Mouse (Mus musculus): ENCODE measurements at regions not wholly inside any gene's neighbourhood (a gene's known extent, or its start where the extent isn't known, plus 50 kb on each side); places are given as distances from the start of the nearest gene placed in this dataset.

GRCm38 (mm10) chr11:19335384-19335783 is 316.6 kb upstream of the Meis1 start:
- H3K27me3 ChIP-seq (replicated peaks; ENCODE audit: control insufficient read depth, insufficient read depth, low read length) = no peaks in the 10 kb centered on the region
- 87% methylated on average over 3 of the region's 3 CpGs for WGBS
- no peak for ATAC-seq
- H3K4me2 ChIP-seq (replicated peaks; ENCODE audit: low read depth) = no peak overlapping the region
- H3K36me3 ChIP-seq (ENCODE audit: control insufficient read depth, insufficient read depth) = no peaks in the 10 kb centered on the region
- no peak overlapping the region for H3K9ac ChIP-seq (ENCODE audit: low read depth, low read length)
- no peaks in the 10 kb centered on the region for H3K9me3 ChIP-seq (ENCODE audit: control insufficient read depth)
- no peak for TF ChIP-seq CTCF (IDR thresholded peaks at IDR 0.05; ENCODE audit: low read depth)
- no peaks in the 10 kb centered on the region for H3K4me1 ChIP-seq (replicated peaks; ENCODE audit: control insufficient read depth, insufficient read depth, low read length)
- no peak overlapping the region for H3K4me3 ChIP-seq (ENCODE audit: low read depth, low read length)
- H3K27ac ChIP-seq (ENCODE audit: low read depth, low read length) = no peak overlapping the region

- no peak for ATAC-seq
- H3K27me3 ChIP-seq (replicated peaks; ENCODE audit: control insufficient read depth, insufficient read depth, low read length) = no peaks in the 10 kb centered on the region
- no peak overlapping the region for H3K4me3 ChIP-seq (ENCODE audit: low read depth, low read length)
- no peak for TF ChIP-seq CTCF (IDR thresholded peaks at IDR 0.05; ENCODE audit: low read depth)
- no peaks in the 10 kb centered on the region for H3K9me3 ChIP-seq (ENCODE audit: control insufficient read depth)
- H3K9ac ChIP-seq (ENCODE audit: low read depth, low read length) = no peak overlapping the region
- no peaks in the 10 kb centered on the region for H3K4me1 ChIP-seq (replicated peaks; ENCODE audit: control insufficient read depth, insufficient read depth, low read length)
- H3K36me3 ChIP-seq (ENCODE audit: control insufficient read depth, insufficient read depth) = no peaks in the 10 kb centered on the region
- WGBS = 98% methylated on average over 7 of the region's 7 CpGs
- no peak overlapping the region for H3K4me2 ChIP-seq (replicated peaks; ENCODE audit: low read depth)
- no peak overlapping the region for H3K27ac ChIP-seq (ENCODE audit: low read depth, low read length)
Observed at GRCm38 (mm10) chr11:19339721-19340317, 321.0 kb upstream of the Meis1 start.

- 88% methylated on average over 5 of the region's 5 CpGs for WGBS
- no peak for ATAC-seq
- H3K9ac ChIP-seq (ENCODE audit: low read depth, low read length) = no peak overlapping the region
- H3K4me2 ChIP-seq (replicated peaks; ENCODE audit: low read depth) = no peak overlapping the region
- H3K4me1 ChIP-seq (replicated peaks; ENCODE audit: control insufficient read depth, insufficient read depth, low read length) = no peaks in the 10 kb centered on the region
- no peaks in the 10 kb centered on the region for H3K9me3 ChIP-seq (ENCODE audit: control insufficient read depth)
- H3K27ac ChIP-seq (ENCODE audit: low read depth, low read length) = no peak overlapping the region
- no peaks in the 10 kb centered on the region for H3K27me3 ChIP-seq (replicated peaks; ENCODE audit: control insufficient read depth, insufficient read depth, low read length)
- TF ChIP-seq CTCF (IDR thresholded peaks at IDR 0.05; ENCODE audit: low read depth) = no peak
- no peak overlapping the region for H3K4me3 ChIP-seq (ENCODE audit: low read depth, low read length)
- H3K36me3 ChIP-seq (ENCODE audit: control insufficient read depth, insufficient read depth) = no peaks in the 10 kb centered on the region
Observed at GRCm38 (mm10) chr11:19340889-19341288, 322.1 kb upstream of the Meis1 start.

GRCm38 (mm10) chr11:19341379-19341778 is 322.6 kb upstream of the Meis1 start:
- WGBS = 65% methylated on average over 3 of the region's 3 CpGs
- H3K36me3 ChIP-seq (ENCODE audit: control insufficient read depth, insufficient read depth) = no peaks in the 10 kb centered on the region
- no peak overlapping the region for H3K9ac ChIP-seq (ENCODE audit: low read depth, low read length)
- H3K4me3 ChIP-seq (ENCODE audit: low read depth, low read length) = no peak overlapping the region
- no peaks in the 10 kb centered on the region for H3K27me3 ChIP-seq (replicated peaks; ENCODE audit: control insufficient read depth, insufficient read depth, low read length)
- H3K27ac ChIP-seq (ENCODE audit: low read depth, low read length) = no peak overlapping the region
- H3K4me1 ChIP-seq (replicated peaks; ENCODE audit: control insufficient read depth, insufficient read depth, low read length) = no peaks in the 10 kb centered on the region
- H3K4me2 ChIP-seq (replicated peaks; ENCODE audit: low read depth) = no peak overlapping the region
- no peaks in the 10 kb centered on the region for H3K9me3 ChIP-seq (ENCODE audit: control insufficient read depth)
- no peak for ATAC-seq
- no peak for TF ChIP-seq CTCF (IDR thresholded peaks at IDR 0.05; ENCODE audit: low read depth)

- H3K9me3 ChIP-seq (ENCODE audit: control insufficient read depth) = no peaks in the 10 kb centered on the region
- H3K9ac ChIP-seq (ENCODE audit: low read depth, low read length) = no peak overlapping the region
- H3K4me1 ChIP-seq (replicated peaks; ENCODE audit: control insufficient read depth, insufficient read depth, low read length) = no peaks in the 10 kb centered on the region
- no peak overlapping the region for H3K27ac ChIP-seq (ENCODE audit: low read depth, low read length)
- no peaks in the 10 kb centered on the region for H3K36me3 ChIP-seq (ENCODE audit: control insufficient read depth, insufficient read depth)
- H3K4me2 ChIP-seq (replicated peaks; ENCODE audit: low read depth) = no peak overlapping the region
- no peaks in the 10 kb centered on the region for H3K27me3 ChIP-seq (replicated peaks; ENCODE audit: control insufficient read depth, insufficient read depth, low read length)
- no peak for ATAC-seq
- 84% methylated on average over 4 of the region's 4 CpGs for WGBS
- TF ChIP-seq CTCF (IDR thresholded peaks at IDR 0.05; ENCODE audit: low read depth) = no peak
- no peak overlapping the region for H3K4me3 ChIP-seq (ENCODE audit: low read depth, low read length)
Observed at GRCm38 (mm10) chr11:19342803-19343202, 324.0 kb upstream of the Meis1 start.

GRCm38 (mm10) chr11:19346276-19346826 is 327.6 kb upstream of the Meis1 start:
- no peak overlapping the region for H3K27ac ChIP-seq (ENCODE audit: low read depth, low read length)
- no peaks in the 10 kb centered on the region for H3K27me3 ChIP-seq (replicated peaks; ENCODE audit: control insufficient read depth, insufficient read depth, low read length)
- no peaks in the 10 kb centered on the region for H3K4me1 ChIP-seq (replicated peaks; ENCODE audit: control insufficient read depth, insufficient read depth, low read length)
- no peaks in the 10 kb centered on the region for H3K9me3 ChIP-seq (ENCODE audit: control insufficient read depth)
- no peak for TF ChIP-seq CTCF (IDR thresholded peaks at IDR 0.05; ENCODE audit: low read depth)
- no peak overlapping the region for H3K4me2 ChIP-seq (replicated peaks; ENCODE audit: low read depth)
- 83% methylated on average over 3 of the region's 3 CpGs for WGBS
- no peak overlapping the region for H3K9ac ChIP-seq (ENCODE audit: low read depth, low read length)
- no peak for ATAC-seq
- H3K4me3 ChIP-seq (ENCODE audit: low read depth, low read length) = no peak overlapping the region
- no peaks in the 10 kb centered on the region for H3K36me3 ChIP-seq (ENCODE audit: control insufficient read depth, insufficient read depth)
